Comparison of ENCODE assay signal across 14 mouse cellular contexts in genomic region chr4:139024379-139024778, GRCm38 (mm10). TPM values are rescaled to one million over a fixed set of nuclear protein-coding genes. Genes with fewer than 3 reads are reported as not detected.
DNase-seq lines count a peak whose midpoint lies in the region; ATAC-seq and TF ChIP-seq lines count a peak whose summit lies in the region.
"Had no signal": no experiment of that assay in that cellular context is flagged by ENCODE, and none has a peak within 500 bp of the region (broad histone marks: within the 10 kb centered on the region; RNA-seq: fewer than 3 reads in every experiment).

No protein-coding gene starts in this region.

- H3K4me1 ChIP-seq in midbrain, embryonic 14.5 days (ENCODE audit: control insufficient read depth, insufficient read depth, low read length) = no peaks in the 10 kb centered on the region
- no peaks in the 10 kb centered on the region for H3K4me1 ChIP-seq in liver, postnatal 0 days (ENCODE audit: insufficient read depth)

- TF ChIP-seq EP300 in liver, postnatal 0 days (IDR thresholded peaks at IDR 0.05; ENCODE audit: low read depth) = no peak

- H3K9ac ChIP-seq in midbrain, embryonic 14.5 days (replicated peaks; ENCODE audit: low read length) = no peak overlapping the region
- no peak overlapping the region for H3K9ac ChIP-seq in liver, postnatal 0 days (replicated peaks)
- H3K9ac ChIP-seq: liver, embryonic 14.5 days had no signal

- WGBS in midbrain, embryonic 14.5 days = 0% methylated on average over 2 of the region's 2 CpGs
- 36% methylated on average over 2 of the region's 2 CpGs for WGBS in liver, postnatal 0 days (ENCODE audit: insufficient replicate concordance)

- H3K27me3 ChIP-seq in midbrain, embryonic 14.5 days (ENCODE audit: control insufficient read depth, insufficient read depth, low read length) = no peaks in the 10 kb centered on the region
- no peaks in the 10 kb centered on the region for H3K27me3 ChIP-seq in liver, postnatal 0 days (ENCODE audit: insufficient read depth, low read length)

- no peaks in the 10 kb centered on the region for H3K9me3 ChIP-seq in midbrain, embryonic 14.5 days (ENCODE audit: control insufficient read depth, low read length)
- no peaks in the 10 kb centered on the region for H3K9me3 ChIP-seq in liver, postnatal 0 days (ENCODE audit: low read length)

- H3K4me3 ChIP-seq in midbrain, embryonic 14.5 days (replicated peaks; ENCODE audit: low read depth, low read length) = no peak overlapping the region
- H3K4me3 ChIP-seq in liver, postnatal 0 days (ENCODE audit: low read depth, low read length) = no peak overlapping the region
- H3K4me3 ChIP-seq: erythroblast, embryonic 14.5 days had no signal

- no peak for ATAC-seq in midbrain, embryonic 14.5 days (ENCODE audit: low FRiP score, low TSS enrichment)
- ATAC-seq in liver, postnatal 0 days = no peak

- H3K36me3 ChIP-seq in midbrain, embryonic 14.5 days (ENCODE audit: control insufficient read depth, insufficient read depth, low read length) = no peaks in the 10 kb centered on the region
- H3K36me3 ChIP-seq in liver, postnatal 0 days (replicated peaks; ENCODE audit: insufficient read depth, low read length) = 0 out of 2 replicates have a peak, but pooled peaks cover 7% of the 10 kb centered on the region

- peak overlapping the region; percentile 52; the same call in 1 of the 2 replicates for H3K27ac ChIP-seq in midbrain, embryonic 14.5 days (replicated peaks; ENCODE audit: low read depth, low read length)
- no peak overlapping the region for H3K27ac ChIP-seq in liver, postnatal 0 days (ENCODE audit: low read depth)
- H3K27ac ChIP-seq: liver, embryonic 14.5 days had no signal

- peak; percentile 5 for DNase-seq in cerebellum, adult 11 months
- no peak for DNase-seq in cerebellum, postnatal 36 days
- peak; percentile 34 for DNase-seq in cerebellum, adult 9-11 months
- DNase-seq in layer of hippocampus, adult 18-20 months (ENCODE audit: low spot score in 2 of 2) = peak; percentile 55 to 79
- peak; percentile 73 for DNase-seq in midbrain, embryonic 14.5 days
- DNase-seq in thymus, postnatal 0 days (ENCODE audit: low spot score) = no peak
- no peak for DNase-seq in liver, postnatal 0 days
- DNase-seq in kidney, postnatal 25 days = no peak
- DNase-seq: thymus, postnatal 4 days had no signal

- TF ChIP-seq CTCF in liver, postnatal 0 days (IDR thresholded peaks at IDR 0.05; ENCODE audit: low read depth) = no peak

- no peak overlapping the region for H3K4me2 ChIP-seq in midbrain, embryonic 14.5 days (ENCODE audit: low read length)
- H3K4me2 ChIP-seq in liver, postnatal 0 days (ENCODE audit: low read depth, low read length) = no peak overlapping the region

RNA-seq across cellular contexts. Expression of gene Htr6, which starts 51.0 kb away (rescaled TPM):
- 1 to 10 TPM; 6.5 to 7.6 TPM for total RNA-seq in layer of hippocampus, adult 18-20 months (2021)
- polyA plus RNA-seq in midbrain, embryonic 14.5 days (2014; fragmentation: Nextera tagmentation; extraction: Ambion mirVana) = 0.32 and 0.57 TPM in 2 replicates
- not detected in 2 replicates for polyA plus RNA-seq in thymus, postnatal 0 days (2015; fragmentation: Nextera tagmentation; extraction: Ambion mirVana)
- not detected in 2 replicates for polyA plus RNA-seq in liver, postnatal 0 days (2015; fragmentation: Nextera tagmentation; extraction: Ambion mirVana)
- total RNA-seq: heart, adult 8-10 months; megakaryocyte, adult 5-6 weeks had no signal
- polyA plus RNA-seq: erythroblast, embryonic 14.5 days; liver, embryonic 14.5 days had no signal

RNA-seq across cellular contexts. Expression of gene Tmco4, which starts 51.7 kb away (rescaled TPM):
- 1 to 10 TPM; 2.9 to 3.0 TPM for total RNA-seq in layer of hippocampus, adult 18-20 months (2021)
- polyA plus RNA-seq in midbrain, embryonic 14.5 days (2014; fragmentation: Nextera tagmentation; extraction: Ambion mirVana) = 0.38 and 0.61 TPM in 2 replicates
- 10.7 and 11.4 TPM in 2 replicates for polyA plus RNA-seq in thymus, postnatal 0 days (2015; fragmentation: Nextera tagmentation; extraction: Ambion mirVana)
- polyA plus RNA-seq in liver, postnatal 0 days (2015; fragmentation: Nextera tagmentation; extraction: Ambion mirVana) = 4.6 and 5.3 TPM in 2 replicates

RNA-seq across cellular contexts. Expression of gene Rnf186, which starts 57.5 kb away (rescaled TPM):
- not detected for total RNA-seq in layer of hippocampus, adult 18-20 months (2021)
- polyA plus RNA-seq in midbrain, embryonic 14.5 days (2014; fragmentation: Nextera tagmentation; extraction: Ambion mirVana) = not detected in 2 replicates
- 0.61 and 1.1 TPM in 2 replicates for polyA plus RNA-seq in thymus, postnatal 0 days (2015; fragmentation: Nextera tagmentation; extraction: Ambion mirVana)
- polyA plus RNA-seq in liver, postnatal 0 days (2015; fragmentation: Nextera tagmentation; extraction: Ambion mirVana) = 0.17 and 0.36 TPM in 2 replicates
- total RNA-seq: layer of hippocampus, postnatal 25 days; megakaryocyte, adult 5-6 weeks had no signal
- polyA plus RNA-seq: erythroblast, embryonic 14.5 days had no signal

Comparison
In these comparisons a context has a peak if more than half of its experiments do, and no peak if none do; other contexts are left out.
1. DNase-seq: peak in cerebellum, adult 11 months (single experiment), cerebellum, adult 9-11 months (single experiment), layer of hippocampus, adult 18-20 months (2 of 2) and midbrain, embryonic 14.5 days (single experiment); none in cerebellum, postnatal 36 days (0 of 2), thymus, postnatal 0 days (single experiment), liver, postnatal 0 days (single experiment) and kidney, postnatal 25 days (0 of 2).